Mouse (Mus musculus) limb, embryonic 11.5 days (tissue): Measurements from ENCODE around the gene Dnajc4. TPM values are rescaled to one million over a fixed set of nuclear protein-coding genes. Genes with fewer than 3 reads are reported as not detected.
"Not testable (repeated sequence)": the region's sequence is repeated elsewhere in the genome, so short reads cannot be mapped to it uniquely, and the experiment has no call there.

Experiments used
- ATAC-seq: fragments of 200-750 bp; cut with Nextera tagmentation; 2 replicates; pipeline ENCODE4 v1.8.0; 2017; ENCODE audit warnings: low read depth; ENCODE audit not compliant: insufficient number of reproducible peaks, low FRiP score, low TSS enrichment
- DNase-seq: peaks from one replicate; pipeline ENCODE4 v3.0.0-alpha.2; 2015; ENCODE audit warnings: low spot score
- H3K27ac ChIP-seq: fragments of 300-500 bp; sonication (generic); replicated peaks from 2 replicates; pipeline ENCODE4 v1.5.1; 2014; ENCODE audit warnings: low read depth, mild to moderate bottlenecking, low read length
- H3K27me3 ChIP-seq: fragments of 300-500 bp; sonication (generic); 2 replicates; pipeline ENCODE4 v1.6.1; 2014; ENCODE audit warnings: mild to moderate bottlenecking, low read length, mixed read lengths; ENCODE audit not compliant: control insufficient read depth, insufficient read depth
- H3K36me3 ChIP-seq: fragments of 300-500 bp; sonication (generic); 2 replicates; pipeline ENCODE4 v1.6.1; 2014; ENCODE audit warnings: mild to moderate bottlenecking, low read length, moderate library complexity, mixed read lengths; ENCODE audit not compliant: control insufficient read depth, insufficient read depth
- H3K4me1 ChIP-seq: fragments of 300-500 bp; sonication (generic); 2 replicates; pipeline ENCODE4 v1.6.1; 2014; ENCODE audit warnings: low read length, mixed read lengths; ENCODE audit not compliant: control insufficient read depth, insufficient read depth
- H3K4me2 ChIP-seq: fragments of 300-500 bp; sonication (generic); 2 replicates; pipeline ENCODE4 v1.6.1; 2014; ENCODE audit warnings: low read depth, mild to moderate bottlenecking, moderate library complexity; ENCODE audit not compliant: severe bottlenecking
- H3K4me3 ChIP-seq: fragments of 300-500 bp; sonication (generic); 2 replicates; pipeline ENCODE4 v1.5.1; 2014; ENCODE audit warnings: low read depth, low read length
- H3K9ac ChIP-seq: fragments of 300-500 bp; sonication (generic); 2 replicates; pipeline ENCODE4 v1.6.1; 2014; ENCODE audit warnings: mild to moderate bottlenecking, low read length
- H3K9me3 ChIP-seq: fragments of 300-500 bp; sonication (generic); 2 replicates; pipeline ENCODE4 v1.6.1; 2016; ENCODE audit warnings: low read length; ENCODE audit not compliant: control insufficient read depth
- WGBS: fragments of 180-500 bp; shearing (Covaris S2); extraction: QIAGEN DNeasy Blood & Tissue Kit; methylation state at CpG from one replicate; pipeline ENCODE4 v1.1.7; 2014; 5-methylcytosine and 5-hydroxymethylcytosine counted together
- polyA plus RNA-seq: library from polyadenylated mRNA; unstranded; fragments of >200 nt; fragmentation: Nextera tagmentation; extraction: Ambion mirVana; gene quantifications from 2 replicates; pipeline ENCODE4 v1.2.1, GENCODE M21; 2014

The Dnajc4 gene
- polyA plus RNA-seq, 1 experiment from 2014 or later = 20.7 TPM

GRCm38 (mm10) chr19:6999360-7000063 is 7.1 kb upstream of the Dnajc4 start:
- no peak overlapping the region for H3K9ac ChIP-seq
- no peak overlapping the region for H3K4me2 ChIP-seq

DNA sequence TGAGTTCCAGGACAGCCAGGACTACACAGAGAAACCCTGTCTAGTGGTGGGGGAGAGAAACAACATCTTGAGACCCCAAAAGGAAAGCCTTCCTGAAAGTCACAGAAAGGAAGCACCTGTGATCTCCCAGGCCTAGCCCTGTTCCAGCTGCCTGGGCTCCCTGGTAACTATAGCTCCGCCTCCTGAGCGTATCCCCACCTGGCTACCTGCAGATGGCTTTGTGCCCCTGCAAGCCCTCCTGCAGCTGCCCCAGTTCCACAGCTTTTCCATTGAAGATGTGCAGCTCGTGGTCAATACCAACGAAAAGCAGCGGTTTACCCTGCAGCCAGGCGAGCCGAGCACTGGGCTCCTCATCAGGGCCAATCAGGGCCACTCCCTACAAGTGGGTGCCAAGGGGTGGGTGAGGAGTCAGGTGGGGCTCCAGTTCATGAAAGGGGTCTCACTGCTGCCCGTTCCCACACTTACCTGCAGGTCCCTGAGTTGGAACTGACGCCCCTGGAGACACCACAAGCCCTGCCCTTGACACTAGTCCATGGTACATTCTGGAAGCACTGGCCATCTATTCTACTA is 5.4 kb upstream of the Dnajc4 start:
- no peak for DNase-seq
- Histone ChIP-seq H3K4me1 (peaks cover 16% of the 10 kb centered on the region), H3K4me3 (no peak overlapping the region), H3K4me2 (no peak overlapping the region), H3K9me3 (no peaks in the 10 kb centered on the region), H3K27me3 (no peaks in the 10 kb centered on the region), H3K27ac (no peak overlapping the region), H3K9ac (no peak overlapping the region), H3K36me3 (peaks cover 12% of the 10 kb centered on the region)
- ATAC-seq = no peak
- 82% methylated on average over 9 of the region's 9 CpGs for WGBS

More at GRCm38 (mm10) chr19:6999360-7000063, 7.1 kb upstream of the Dnajc4 start:
- Histone ChIP-seq H3K36me3 (peaks cover 12% of the 10 kb centered on the region), H3K27ac (no peak overlapping the region), H3K4me3 (no peak overlapping the region), H3K4me1 (peaks cover 16% of the 10 kb centered on the region), H3K27me3 (no peaks in the 10 kb centered on the region), H3K9me3 (no peaks in the 10 kb centered on the region)
- 93% methylated on average over 19 of the region's 19 CpGs for WGBS
- ATAC-seq (no peak), DNase-seq (no peak)

DNA sequence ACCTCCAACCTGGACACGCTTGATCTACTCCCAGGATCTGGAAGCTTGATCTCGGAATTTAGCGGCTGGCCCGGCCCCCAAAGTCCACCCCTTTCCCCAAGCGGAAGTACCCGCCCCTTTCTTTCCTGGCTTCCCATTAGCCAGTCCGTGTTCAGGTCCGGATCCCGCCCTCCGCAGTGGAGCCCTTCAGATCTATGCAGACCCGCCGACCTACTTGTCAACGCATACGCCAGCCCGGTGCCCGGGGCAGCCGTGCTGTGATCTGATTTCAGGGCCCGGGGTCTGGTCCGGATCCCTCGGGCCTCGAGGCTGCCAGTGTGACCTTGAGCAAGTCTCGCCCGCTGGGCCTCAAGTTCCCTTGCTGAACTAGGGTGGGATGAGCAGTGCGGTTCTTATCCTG is 3.6 kb upstream of the Dnajc4 start, which contains the start of the genes Nudt22 and Trpt1:
Nudt22 (minus strand) TSS at position 112 of the 400 bp plus-strand sequence.
Trpt1 (plus strand) TSS at position 126 of the 400 bp plus-strand sequence.
- DNase-seq (peak; percentile 90), ATAC-seq (peak; percentile 61; the same call in 1 of the 2 replicates)
- Histone ChIP-seq H3K9me3 (no peaks in the 10 kb centered on the region), H3K4me2 (peak within 1 kb of the TSS; percentile 82), H3K36me3 (peaks cover 10% of the 10 kb centered on the region), H3K27ac (peak within 1 kb of the TSS; percentile 33; the same call in 1 of the 2 replicates), H3K4me3 (peak within 1 kb of the TSS; percentile 52), H3K27me3 (no peaks in the 10 kb centered on the region), H3K4me1 (peaks cover 20% of the 10 kb centered on the region), H3K9ac (peak within 1 kb of the TSS; percentile 72)
- under 1% methylated on average over 24 of the region's 24 CpGs for WGBS

DNA sequence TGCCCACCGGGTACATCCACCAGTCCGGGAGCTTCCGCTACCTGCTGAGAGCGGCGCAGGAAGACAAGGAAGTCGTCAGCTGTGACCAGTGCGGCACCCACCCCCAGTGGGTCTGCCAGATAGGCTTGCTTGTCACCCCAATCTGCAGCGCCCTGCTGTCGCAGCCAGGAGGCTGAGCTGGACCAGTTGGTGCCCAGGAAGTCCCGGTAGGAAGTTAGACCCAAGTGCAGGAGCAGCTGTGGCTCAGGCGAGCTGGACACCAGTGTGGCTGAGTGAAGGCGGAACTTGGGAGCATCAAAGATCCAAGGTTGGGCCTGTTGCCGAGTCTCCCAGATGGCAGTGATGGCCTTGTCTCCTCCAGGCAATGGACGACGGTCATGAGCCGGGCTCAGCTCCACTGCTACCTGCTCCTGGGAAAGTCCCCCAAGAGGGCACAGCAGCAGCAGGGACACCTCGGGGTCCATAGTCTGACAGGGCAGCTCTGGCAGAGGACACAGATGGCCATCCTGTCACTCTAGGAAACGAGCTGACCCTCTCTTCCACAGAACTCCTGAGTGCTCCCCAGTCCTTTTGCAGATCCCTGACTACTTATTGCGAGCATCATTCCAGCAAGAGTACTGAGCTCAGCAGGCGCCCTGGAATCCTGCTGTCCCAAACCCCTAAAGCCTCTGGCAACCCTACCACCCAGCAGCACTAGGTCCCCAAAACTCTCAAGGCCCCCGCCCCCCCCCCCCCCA is 3.1 kb upstream of the Dnajc4 start:
- H3K4me2 ChIP-seq = peak overlapping the region; percentile 82
- H3K9ac ChIP-seq = peak overlapping the region; percentile 55
- ATAC-seq (no peak), DNase-seq (no peak)
- no peaks in the 10 kb centered on the region for H3K27me3 ChIP-seq
- H3K4me3 ChIP-seq = peak overlapping the region; percentile 52
- H3K4me1 ChIP-seq = peaks cover 20% of the 10 kb centered on the region
- 0 out of 2 replicates have a peak overlapping the region, but pooled peaks have one; percentile 33 for H3K27ac ChIP-seq
- peaks cover 10% of the 10 kb centered on the region for H3K36me3 ChIP-seq
- 49% methylated on average over 21 of the region's 21 CpGs for WGBS
- no peaks in the 10 kb centered on the region for H3K9me3 ChIP-seq

GRCm38 (mm10) chr19:6994489-6994888 is 2.1 kb upstream of the Dnajc4 start:
- H3K4me2 ChIP-seq = peak overlapping the region; percentile 2; the same call in 1 of the 2 replicates
- ATAC-seq = no peak
- no peak overlapping the region for H3K4me3 ChIP-seq
- H3K9me3 ChIP-seq = no peaks in the 10 kb centered on the region
- H3K27me3 ChIP-seq = no peaks in the 10 kb centered on the region
- 78% methylated on average over 8 of the region's 8 CpGs for WGBS
- H3K27ac ChIP-seq = no peak overlapping the region
- no peak overlapping the region for H3K9ac ChIP-seq
- no peak for DNase-seq
- H3K4me1 ChIP-seq = peaks cover 20% of the 10 kb centered on the region
- peaks cover 10% of the 10 kb centered on the region for H3K36me3 ChIP-seq

- DNase-seq (no peak), ATAC-seq (no peak)
- H3K9ac ChIP-seq = no peak overlapping the region
- H3K27me3 ChIP-seq = no peaks in the 10 kb centered on the region
- 90% methylated on average over 8 of the region's 8 CpGs for WGBS
- H3K27ac ChIP-seq = no peak overlapping the region
- H3K4me1 ChIP-seq = peaks cover 20% of the 10 kb centered on the region
- H3K9me3 ChIP-seq = no peaks in the 10 kb centered on the region
- H3K4me2 ChIP-seq = no peak overlapping the region
- H3K36me3 ChIP-seq = peaks cover 6% of the 10 kb centered on the region; the same call in 1 of the 2 replicates
- H3K4me3 ChIP-seq = no peak overlapping the region
These were observed 1.6 kb upstream of the Dnajc4 start for GRCm38 (mm10) chr19:6994002-6994401.

- H3K9me3 ChIP-seq = no peaks in the 10 kb centered on the region
These were observed 819 bp upstream of the Dnajc4 start for GRCm38 (mm10) chr19:6993011-6993770.

DNA sequence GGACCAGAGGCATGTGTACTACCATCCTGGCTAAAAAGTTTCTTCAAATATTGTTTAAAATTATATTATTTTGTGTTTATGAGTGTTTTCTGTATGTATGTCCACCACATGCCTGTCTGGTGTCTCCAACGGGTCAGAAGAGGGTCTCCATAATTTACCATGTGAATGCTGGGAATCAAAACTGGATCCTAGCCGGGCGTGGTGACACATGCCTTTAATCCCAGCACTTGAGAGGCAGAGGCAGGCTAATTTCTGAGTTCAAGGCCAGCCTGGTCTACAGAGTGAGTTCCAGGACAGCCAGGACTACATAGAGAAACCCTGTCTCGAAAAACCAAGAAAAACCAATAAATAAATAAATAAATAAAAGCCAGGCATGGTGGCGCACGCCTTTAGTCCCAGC is 1.2 kb downstream of the Dnajc4 start:
- H3K4me2 ChIP-seq, H3K27me3 ChIP-seq, ATAC-seq, H3K4me3 ChIP-seq, DNase-seq, H3K9ac ChIP-seq, H3K36me3 ChIP-seq, H3K9me3 ChIP-seq, H3K27ac ChIP-seq: not testable (repeated sequence)
- peaks cover 24% of the 10 kb centered on the region for H3K4me1 ChIP-seq
- 96% methylated on average over 6 of the region's 6 CpGs for WGBS

More at GRCm38 (mm10) chr19:6993011-6993770, 819 bp upstream of the Dnajc4 start:
- Histone ChIP-seq H3K4me2 (peak overlapping the region; percentile 95), H3K36me3 (peaks cover 2% of the 10 kb centered on the region; the same call in 1 of the 2 replicates), H3K27me3 (no peaks in the 10 kb centered on the region), H3K27ac (no peak overlapping the region), H3K4me3 (peak overlapping the region; percentile 45), H3K9ac (peak overlapping the region; percentile 54), H3K4me1 (peaks cover 21% of the 10 kb centered on the region)
- DNase-seq (no peak), ATAC-seq (no peak)
- 61% methylated on average over 14 of the region's 14 CpGs for WGBS
